Mouse (Mus musculus): ENCODE data around the gene Mfsd4b1. TPM values are rescaled to one million over a fixed set of nuclear protein-coding genes. Genes with fewer than 3 reads are reported as not detected.

Gene Mfsd4b1
- polyA plus RNA-seq, 1 experiment = 0.33 TPM

DNA sequence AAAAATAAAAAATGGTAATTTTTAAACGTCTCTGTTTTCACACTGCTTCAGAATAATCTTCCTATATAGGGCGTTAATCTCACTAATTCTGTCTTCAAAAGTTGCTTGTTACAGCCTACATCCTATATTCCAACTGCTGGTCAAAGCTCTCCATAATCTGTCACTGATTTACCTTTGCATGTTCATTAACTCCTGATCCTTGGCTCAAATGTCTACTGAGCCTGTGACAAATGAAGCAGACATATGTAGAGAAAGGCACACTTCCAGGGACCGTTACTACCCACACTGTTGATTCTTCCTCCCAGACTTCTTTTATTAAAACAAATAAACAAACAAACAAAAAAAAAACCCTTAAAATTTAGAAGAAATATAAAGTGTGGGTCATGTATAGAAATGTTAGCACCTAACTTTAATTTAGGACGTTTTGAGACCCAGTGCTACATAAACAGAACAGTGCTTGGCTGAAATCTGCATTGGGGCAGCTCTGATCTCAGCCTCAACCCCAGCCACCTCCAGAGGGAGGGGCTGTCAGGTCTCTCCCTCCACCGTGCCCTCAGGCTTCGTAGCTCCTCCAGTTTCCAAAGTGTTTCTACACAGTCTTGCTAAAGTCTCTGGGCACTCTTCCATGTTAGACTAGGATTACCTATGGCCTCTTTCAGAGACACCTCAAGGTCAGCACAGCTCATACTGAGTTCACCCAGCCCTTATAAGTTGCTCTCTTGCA is 33.2 kb upstream of the Mfsd4b1 start:
- TF ChIP-seq POLR2A (IDR thresholded peaks at IDR 0.05; ENCODE audit: borderline replicate concordance, extremely low read depth, insufficient read depth, insufficient read length, poor library complexity, severe bottlenecking) (no peak), CTCF (IDR thresholded peaks at IDR 0.05; ENCODE audit: borderline replicate concordance, extremely low read depth, insufficient read depth, insufficient read length) (no peak)
- DNase-seq (ENCODE audit: low read depth) = no peak

DNA sequence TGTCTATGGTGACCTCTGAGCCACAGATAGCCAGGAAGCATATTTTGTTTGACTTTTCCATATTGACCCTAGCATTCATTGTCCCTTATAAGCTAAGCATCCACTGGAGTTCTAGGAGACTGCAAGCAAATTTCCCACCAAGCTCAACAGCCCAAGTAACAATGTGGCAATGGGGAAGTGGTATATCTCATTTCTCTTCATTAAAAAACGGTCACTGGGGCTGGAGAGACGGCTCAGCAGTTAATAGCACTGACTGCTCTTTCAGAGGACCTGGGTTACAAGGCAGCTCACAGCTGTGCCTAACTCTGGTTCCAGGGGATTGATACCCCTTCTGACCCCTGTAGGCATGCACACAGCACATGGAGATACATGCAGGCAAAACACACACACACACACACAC is 32.5 kb upstream of the Mfsd4b1 start:
- DNase-seq (ENCODE audit: low read depth) = no peak
- no peak for TF ChIP-seq CTCF (IDR thresholded peaks at IDR 0.05; ENCODE audit: borderline replicate concordance, extremely low read depth, insufficient read depth, insufficient read length)
- no peak for TF ChIP-seq POLR2A (IDR thresholded peaks at IDR 0.05; ENCODE audit: borderline replicate concordance, extremely low read depth, insufficient read depth, insufficient read length, poor library complexity, severe bottlenecking)

DNA sequence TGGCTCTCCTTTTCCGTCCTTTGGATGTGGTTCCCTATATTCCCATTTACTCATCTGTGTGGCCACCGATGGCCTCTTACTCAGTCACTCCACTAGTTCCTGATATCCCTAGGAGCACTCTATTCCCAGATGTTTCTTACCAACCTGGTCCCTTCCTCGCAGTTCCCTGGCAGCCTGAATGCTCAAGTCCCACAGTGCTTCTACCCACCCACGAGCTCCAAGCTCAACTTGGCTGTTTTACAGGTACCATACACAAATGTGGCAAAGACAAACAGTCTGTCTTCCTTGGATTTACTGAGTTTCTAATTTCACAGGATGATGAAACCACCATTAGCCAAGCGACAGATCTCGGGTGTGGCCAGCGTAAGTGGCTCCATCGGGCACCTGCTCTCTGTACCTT is 29.4 kb upstream of the Mfsd4b1 start:
- TF ChIP-seq POLR2A (IDR thresholded peaks at IDR 0.05; ENCODE audit: borderline replicate concordance, extremely low read depth, insufficient read depth, insufficient read length, poor library complexity, severe bottlenecking) = no peak
- no peak for TF ChIP-seq CTCF (IDR thresholded peaks at IDR 0.05; ENCODE audit: borderline replicate concordance, extremely low read depth, insufficient read depth, insufficient read length)

DNA sequence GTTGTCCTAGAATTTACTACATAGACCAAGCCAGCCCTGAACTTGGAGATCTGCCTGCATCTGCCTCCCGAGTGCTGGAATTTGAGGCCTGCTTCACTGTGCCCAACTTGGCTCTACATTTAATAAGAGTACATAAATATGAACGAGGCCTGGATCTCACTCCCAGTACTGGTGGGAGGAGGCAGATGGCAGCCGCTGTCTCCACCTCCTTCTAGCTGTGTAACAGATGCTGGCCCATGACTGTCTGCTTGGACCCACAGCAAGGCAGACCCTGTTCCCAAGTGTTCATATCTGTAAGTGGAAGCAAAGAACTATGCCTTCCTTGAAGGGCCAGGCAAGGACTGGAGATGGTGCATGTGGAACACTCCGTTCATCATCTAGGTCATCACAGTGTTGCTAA is 28.8 kb upstream of the Mfsd4b1 start:
- TF ChIP-seq POLR2A (IDR thresholded peaks at IDR 0.05; ENCODE audit: borderline replicate concordance, extremely low read depth, insufficient read depth, insufficient read length, poor library complexity, severe bottlenecking) = no peak
- TF ChIP-seq CTCF (IDR thresholded peaks at IDR 0.05; ENCODE audit: borderline replicate concordance, extremely low read depth, insufficient read depth, insufficient read length) = no peak
- DNase-seq (ENCODE audit: low read depth) = no peak

More for the DNA sequence above, 29.4 kb upstream of the Mfsd4b1 start:
- no peak for DNase-seq (ENCODE audit: low read depth)

DNA sequence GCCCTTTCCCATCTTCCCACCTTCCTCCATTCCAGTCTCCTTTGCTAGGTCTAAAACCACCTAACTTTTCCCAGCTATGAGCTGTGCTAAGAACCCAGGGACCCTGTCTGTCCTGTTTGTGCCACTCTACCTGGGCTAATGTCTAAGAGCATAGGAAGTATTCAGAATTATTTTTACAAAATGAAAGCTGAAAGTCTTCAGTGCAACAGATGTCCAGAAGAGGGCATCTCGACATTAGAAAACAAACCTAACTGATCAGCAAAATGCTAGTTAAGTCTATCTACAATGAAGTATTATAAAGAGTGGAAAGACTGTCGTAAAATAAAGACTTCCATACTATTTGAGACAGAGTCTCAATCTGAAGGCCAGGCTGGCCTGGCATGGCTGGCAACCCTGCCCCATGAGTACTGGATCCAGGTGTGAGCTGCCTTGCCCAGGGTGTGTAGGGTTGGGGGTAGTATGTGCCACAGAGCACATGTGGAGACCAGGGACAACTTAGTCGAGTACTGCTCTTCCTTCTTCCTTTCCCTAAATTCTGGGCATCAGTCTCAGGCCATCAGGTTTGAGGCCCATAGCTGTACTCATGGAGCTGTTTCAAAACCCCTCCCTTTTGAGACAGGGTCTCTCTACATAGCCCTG is 28.3 kb upstream of the Mfsd4b1 start:
- DNase-seq (ENCODE audit: low read depth) = peak; percentile 64
- TF ChIP-seq POLR2A (IDR thresholded peaks at IDR 0.05; ENCODE audit: borderline replicate concordance, extremely low read depth, insufficient read depth, insufficient read length, poor library complexity, severe bottlenecking) (no peak), CTCF (IDR thresholded peaks at IDR 0.05; ENCODE audit: borderline replicate concordance, extremely low read depth, insufficient read depth, insufficient read length) (peak; percentile 10; the same call in 1 of the 2 replicates)

DNA sequence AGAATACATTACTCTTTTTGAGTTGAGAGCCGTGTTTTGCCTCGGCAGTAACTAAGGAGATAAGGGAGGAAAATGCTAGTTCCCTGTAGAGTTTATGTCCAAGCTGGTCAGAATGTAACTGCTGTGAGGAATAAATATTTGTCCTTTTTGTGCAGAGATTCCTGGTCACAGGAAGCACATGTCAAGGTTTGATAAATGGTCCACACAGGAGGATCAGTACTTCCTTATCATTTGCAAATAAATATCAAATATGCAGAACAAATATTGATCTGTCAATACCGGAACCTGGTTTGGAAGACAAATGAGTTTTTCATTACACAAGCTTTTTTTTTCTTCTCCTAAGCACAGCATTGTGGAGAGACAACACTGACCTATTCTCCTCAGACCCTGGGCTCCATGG is 26.9 kb upstream of the Mfsd4b1 start:
- TF ChIP-seq CTCF (IDR thresholded peaks at IDR 0.05; ENCODE audit: borderline replicate concordance, extremely low read depth, insufficient read depth, insufficient read length) = no peak
- no peak for TF ChIP-seq POLR2A (IDR thresholded peaks at IDR 0.05; ENCODE audit: borderline replicate concordance, extremely low read depth, insufficient read depth, insufficient read length, poor library complexity, severe bottlenecking)
- DNase-seq (ENCODE audit: low read depth) = no peak

DNA sequence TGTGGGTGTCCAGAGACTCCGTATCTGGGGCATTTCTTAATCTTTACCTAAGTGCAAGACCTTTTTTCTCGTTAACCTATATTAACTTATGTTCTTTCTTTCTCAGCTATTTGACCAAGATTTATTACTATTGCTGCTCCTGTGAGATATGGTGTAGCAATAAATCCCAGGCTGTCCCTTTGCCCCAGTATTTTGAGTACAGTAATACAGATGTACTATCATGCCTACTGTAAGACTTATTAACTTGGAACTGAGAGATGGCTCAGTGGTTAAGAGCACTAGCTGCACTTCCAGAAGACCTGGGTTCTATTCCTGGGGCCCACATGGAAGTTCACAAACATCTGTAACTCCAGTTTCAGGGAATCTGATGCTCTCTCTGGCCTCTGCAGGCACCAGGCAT is 25.7 kb upstream of the Mfsd4b1 start:
- no peak for DNase-seq (ENCODE audit: low read depth)
- no peak for TF ChIP-seq POLR2A (IDR thresholded peaks at IDR 0.05; ENCODE audit: borderline replicate concordance, extremely low read depth, insufficient read depth, insufficient read length, poor library complexity, severe bottlenecking)
- no peak for TF ChIP-seq CTCF (IDR thresholded peaks at IDR 0.05; ENCODE audit: borderline replicate concordance, extremely low read depth, insufficient read depth, insufficient read length)

DNA sequence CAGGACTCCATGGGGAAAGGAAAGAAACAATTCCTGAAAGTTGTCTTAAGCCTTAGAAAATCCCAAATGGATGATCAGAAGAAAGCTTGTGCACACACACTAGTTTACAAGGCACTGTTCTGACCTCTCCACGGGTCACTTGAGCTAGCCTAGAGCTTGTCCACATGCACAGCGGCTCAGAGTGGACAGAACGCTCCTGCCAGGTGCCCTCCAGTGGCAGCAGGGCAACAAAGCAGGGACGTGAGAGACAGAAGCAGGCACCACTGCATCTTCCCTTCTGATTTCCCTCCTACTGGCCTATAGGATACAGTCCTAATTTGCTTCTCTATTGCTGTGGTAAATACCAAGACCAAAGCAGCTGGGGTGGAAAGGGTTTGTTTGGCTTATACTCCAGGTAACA is 16.3 kb upstream of the Mfsd4b1 start:
- TF ChIP-seq POLR2A (IDR thresholded peaks at IDR 0.05; ENCODE audit: borderline replicate concordance, extremely low read depth, insufficient read depth, insufficient read length, poor library complexity, severe bottlenecking) (no peak), CTCF (IDR thresholded peaks at IDR 0.05; ENCODE audit: borderline replicate concordance, extremely low read depth, insufficient read depth, insufficient read length) (peak; percentile 46; the same call in 1 of the 2 replicates)
- DNase-seq (ENCODE audit: low read depth) = no peak

DNA sequence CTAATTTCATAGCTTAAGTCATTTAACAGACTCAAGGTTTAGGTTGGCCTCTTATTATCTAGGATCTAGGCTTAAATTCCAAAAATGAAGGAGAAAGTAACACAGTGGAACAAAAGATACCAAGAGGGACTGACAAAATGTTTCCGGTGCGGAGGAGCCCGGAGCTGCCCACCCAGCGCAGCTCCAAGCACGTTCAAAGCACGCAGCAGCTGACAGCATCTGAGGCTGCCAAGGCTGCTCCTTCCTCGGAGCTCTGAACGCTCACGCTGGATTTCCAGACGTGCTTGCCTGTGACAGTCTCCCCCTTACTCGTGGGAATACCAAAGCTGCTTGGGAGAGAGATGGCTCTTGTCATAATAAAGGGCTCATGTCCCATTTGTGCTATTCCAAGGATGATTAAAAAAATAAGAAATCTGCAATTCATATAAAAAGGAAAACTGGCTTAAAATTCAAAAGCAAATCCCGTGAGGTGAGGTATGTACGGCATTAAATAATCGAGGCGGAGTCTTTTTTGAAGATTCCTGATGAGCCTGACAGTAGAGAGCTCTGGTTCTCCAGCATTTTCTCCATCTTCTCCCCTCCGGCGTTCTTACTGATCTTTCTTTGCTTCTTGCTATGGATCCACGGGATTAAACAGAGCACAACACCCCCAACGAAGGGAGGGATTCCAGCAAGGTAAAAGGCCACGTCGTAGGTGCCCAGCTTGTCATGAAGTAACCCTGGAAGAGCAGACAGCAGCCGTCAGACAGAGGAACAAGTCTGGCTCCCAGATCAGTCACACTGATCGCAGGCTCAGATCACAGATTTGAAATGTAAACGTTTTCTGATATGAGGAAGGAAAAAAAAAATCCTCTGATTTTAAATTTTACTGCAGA is 11.9 kb upstream of the Mfsd4b1 start:
- no peak for TF ChIP-seq CTCF (IDR thresholded peaks at IDR 0.05; ENCODE audit: borderline replicate concordance, extremely low read depth, insufficient read depth, insufficient read length)
- TF ChIP-seq POLR2A (IDR thresholded peaks at IDR 0.05; ENCODE audit: borderline replicate concordance, extremely low read depth, insufficient read depth, insufficient read length, poor library complexity, severe bottlenecking) = no peak
- peak; percentile 81 for DNase-seq (ENCODE audit: low read depth)

DNA sequence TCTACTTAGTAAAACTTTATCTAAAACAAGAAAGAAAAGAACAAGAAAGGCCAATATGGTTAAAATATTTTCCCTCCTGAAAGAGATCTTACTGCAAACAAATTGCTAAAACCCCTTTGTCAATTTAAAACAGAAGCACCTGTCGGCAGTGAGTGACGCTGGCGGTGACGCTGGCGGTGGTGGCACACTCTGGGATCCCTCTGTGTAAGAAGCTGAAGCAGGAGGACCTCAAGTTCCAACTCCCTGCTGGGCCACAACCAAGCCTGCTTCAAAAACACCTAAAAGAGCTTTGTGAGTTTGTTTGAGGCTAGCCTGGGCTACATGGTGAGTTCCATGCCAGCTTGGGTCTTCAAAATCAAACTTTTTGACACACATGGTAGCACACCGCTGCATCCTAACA is 9.9 kb upstream of the Mfsd4b1 start:
- TF ChIP-seq POLR2A (IDR thresholded peaks at IDR 0.05; ENCODE audit: borderline replicate concordance, extremely low read depth, insufficient read depth, insufficient read length, poor library complexity, severe bottlenecking) = no peak
- TF ChIP-seq CTCF (IDR thresholded peaks at IDR 0.05; ENCODE audit: borderline replicate concordance, extremely low read depth, insufficient read depth, insufficient read length) = no peak

DNA sequence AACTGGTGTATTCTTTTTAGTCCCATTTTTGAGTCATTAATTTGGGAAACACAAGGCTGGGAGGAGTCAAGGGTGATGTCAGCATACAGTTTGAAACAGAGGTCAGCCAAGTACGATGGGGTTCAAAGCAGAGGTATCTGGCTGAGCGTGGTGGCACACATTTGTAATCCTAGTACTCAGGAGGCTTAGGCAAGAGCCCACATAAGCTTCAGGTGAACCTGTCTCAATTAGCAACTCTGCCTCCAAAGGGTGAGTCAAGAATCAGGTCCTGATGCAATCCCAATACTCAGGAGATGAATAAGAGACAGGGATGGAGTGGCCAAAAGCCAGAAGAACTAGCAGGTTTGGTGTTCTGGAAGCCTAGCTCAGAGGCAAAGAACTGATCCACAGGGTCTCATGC is 7.8 kb upstream of the Mfsd4b1 start:
- TF ChIP-seq POLR2A (IDR thresholded peaks at IDR 0.05; ENCODE audit: borderline replicate concordance, extremely low read depth, insufficient read depth, insufficient read length, poor library complexity, severe bottlenecking) (no peak), CTCF (IDR thresholded peaks at IDR 0.05; ENCODE audit: borderline replicate concordance, extremely low read depth, insufficient read depth, insufficient read length) (no peak)
- DNase-seq (ENCODE audit: low read depth) = no peak

More for the DNA sequence above, 9.9 kb upstream of the Mfsd4b1 start:
- no peak for DNase-seq (ENCODE audit: low read depth)

Data from brain, embryonic 14.5 days (tissue).